Comparison of ENCODE assay signal across 9 mouse cellular contexts in the genomic region with DNA sequence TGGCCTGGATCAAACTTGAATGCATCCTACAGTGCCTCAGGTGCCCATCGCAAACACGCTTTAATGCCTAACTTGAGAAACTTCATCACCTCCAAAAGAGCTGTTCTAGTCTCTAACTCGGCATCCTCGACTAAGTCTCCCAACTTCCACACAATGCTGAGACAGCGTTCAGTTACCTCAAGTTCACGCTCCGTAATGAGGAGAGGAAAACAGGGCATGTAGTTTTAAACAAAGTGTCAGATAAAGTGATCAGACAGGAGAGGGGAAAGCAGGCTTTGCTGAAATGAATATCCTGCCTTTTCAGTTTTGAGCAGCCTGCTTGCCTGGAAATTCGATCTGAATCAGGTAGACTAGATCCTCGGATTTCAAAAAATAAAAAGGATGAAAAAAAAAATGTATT. TPM values are rescaled to one million over a fixed set of nuclear protein-coding genes. Genes with fewer than 3 reads are reported as not detected.
DNase-seq lines count a peak whose midpoint lies in the region; ATAC-seq and TF ChIP-seq lines count a peak whose summit lies in the region.
"Had no signal": no experiment of that assay in that cellular context is flagged by ENCODE, and none has a peak within 500 bp of the region (broad histone marks: within the 10 kb centered on the region; RNA-seq: fewer than 3 reads in every experiment).

No protein-coding gene starts in this region.

- TF ChIP-seq CTCF in kidney, postnatal 0 days (IDR thresholded peaks at IDR 0.05; ENCODE audit: low read depth): no peak

- H3K27me3 ChIP-seq in kidney, postnatal 0 days (ENCODE audit: insufficient read depth, low read length): no peaks in the 10 kb centered on the region
- no peaks in the 10 kb centered on the region for H3K27me3 ChIP-seq in embryonic facial prominence, embryonic 11.5 days (ENCODE audit: control insufficient read depth, insufficient read depth, low read length)
- H3K27me3 ChIP-seq in intestine, embryonic 14.5 days (replicated peaks; ENCODE audit: control insufficient read depth, insufficient read depth, low read length): no peaks in the 10 kb centered on the region

- WGBS in kidney, postnatal 0 days: 6% methylated on average over 9 of the region's 9 CpGs
- 18% methylated on average over 9 of the region's 9 CpGs for WGBS in embryonic facial prominence, embryonic 11.5 days
- 8% methylated on average over 9 of the region's 9 CpGs for WGBS in intestine, embryonic 14.5 days

- 0 out of 2 replicates have a peak, but pooled peaks cover 3% of the 10 kb centered on the region for H3K4me1 ChIP-seq in kidney, postnatal 0 days (replicated peaks; ENCODE audit: insufficient read depth, low read length)
- H3K4me1 ChIP-seq in embryonic facial prominence, embryonic 11.5 days (ENCODE audit: control insufficient read depth, insufficient read depth, low read length): no peaks in the 10 kb centered on the region
- peaks cover 8% of the 10 kb centered on the region; the same call in 1 of the 2 replicates for H3K4me1 ChIP-seq in intestine, embryonic 14.5 days (replicated peaks; ENCODE audit: control insufficient read depth, insufficient read depth, low read length)

- no peaks in the 10 kb centered on the region for H3K9me3 ChIP-seq in kidney, postnatal 0 days (replicated peaks; ENCODE audit: low read length)
- no peaks in the 10 kb centered on the region for H3K9me3 ChIP-seq in embryonic facial prominence, embryonic 11.5 days (replicated peaks; ENCODE audit: control insufficient read depth, low read length)
- H3K9me3 ChIP-seq in intestine, embryonic 14.5 days (ENCODE audit: control insufficient read depth, low read length): no peaks in the 10 kb centered on the region

- no peak overlapping the region for H3K27ac ChIP-seq in kidney, postnatal 0 days
- no peak overlapping the region for H3K27ac ChIP-seq in embryonic facial prominence, embryonic 11.5 days (replicated peaks; ENCODE audit: low read depth, low read length)
- peak overlapping the region; percentile 43; the same call in 1 of the 2 replicates for H3K27ac ChIP-seq in intestine, embryonic 14.5 days (ENCODE audit: low read depth)

- no peak for ATAC-seq in kidney, postnatal 0 days (replicated peaks; ENCODE audit: low FRiP score, low read depth)
- ATAC-seq in embryonic facial prominence, embryonic 11.5 days (replicated peaks; ENCODE audit: insufficient number of reproducible peaks, low FRiP score, low TSS enrichment, low read depth): no peak
- no peak for ATAC-seq in intestine, embryonic 14.5 days (replicated peaks; ENCODE audit: low FRiP score, low TSS enrichment, low read depth)

- H3K9ac ChIP-seq in kidney, postnatal 0 days (ENCODE audit: low read depth, low read length): peak overlapping the region; percentile 61
- peak overlapping the region; percentile 49 for H3K9ac ChIP-seq in embryonic facial prominence, embryonic 11.5 days (replicated peaks; ENCODE audit: low read length)
- peak overlapping the region; percentile 52 for H3K9ac ChIP-seq in intestine, embryonic 14.5 days (ENCODE audit: low read length)

- peak; percentile 6 for DNase-seq in kidney, postnatal 0 days (ENCODE audit: low spot score)
- no peak for DNase-seq in kidney, adult 11 months
- DNase-seq in embryonic facial prominence, embryonic 11.5 days (ENCODE audit: low spot score): no peak
- DNase-seq in intestine, embryonic 14.5 days (ENCODE audit: low spot score): no peak
- peak; percentile 29 for DNase-seq in naive thymus-derived CD4-positive, alpha-beta T cell, adult 2 months (ENCODE audit: low read depth)
- DNase-seq in thymus, postnatal 0 days (ENCODE audit: low spot score): no peak
- DNase-seq in cerebellum, postnatal 25 days: no peak
- DNase-seq in adrenal gland, adult 2 months: no peak

- 0 out of 2 replicates have a peak, but pooled peaks cover 13% of the 10 kb centered on the region for H3K36me3 ChIP-seq in kidney, postnatal 0 days (ENCODE audit: insufficient read depth, low read length)
- H3K36me3 ChIP-seq in embryonic facial prominence, embryonic 11.5 days (replicated peaks; ENCODE audit: control insufficient read depth, insufficient read depth, low read depth, low read length): no peaks in the 10 kb centered on the region; the same call in none of the 2 replicates
- peaks cover 30% of the 10 kb centered on the region for H3K36me3 ChIP-seq in intestine, embryonic 14.5 days (ENCODE audit: control insufficient read depth, insufficient read depth, low read length)

- H3K4me3 ChIP-seq in kidney, postnatal 0 days (replicated peaks; ENCODE audit: low read depth, low read length): peak overlapping the region; percentile 62
- peak overlapping the region; percentile 77 for H3K4me3 ChIP-seq in embryonic facial prominence, embryonic 11.5 days (ENCODE audit: low read depth, low read length)
- H3K4me3 ChIP-seq in intestine, embryonic 14.5 days (ENCODE audit: low read depth, low read length): peak overlapping the region; percentile 84

- H3K4me2 ChIP-seq in kidney, postnatal 0 days (ENCODE audit: low read length): peak overlapping the region; percentile 77
- peak overlapping the region; percentile 46 for H3K4me2 ChIP-seq in embryonic facial prominence, embryonic 11.5 days (ENCODE audit: low read depth, low read length)
- peak overlapping the region; percentile 62 for H3K4me2 ChIP-seq in intestine, embryonic 14.5 days (ENCODE audit: low read length)

RNA-seq across cellular contexts. Expression of gene Msmo1, which starts 1.0 kb away (rescaled TPM):
- polyA plus RNA-seq in kidney, postnatal 0 days (2015; fragmentation: Nextera tagmentation; extraction: Ambion mirVana): 87.4 and 91.2 TPM in 2 replicates
- 154 and 161 TPM in 2 replicates for polyA plus RNA-seq in embryonic facial prominence, embryonic 11.5 days (2014; fragmentation: Nextera tagmentation; extraction: Ambion mirVana)
- 184 and 220 TPM in 2 replicates for polyA plus RNA-seq in intestine, embryonic 14.5 days (2014; fragmentation: Nextera tagmentation; extraction: Ambion mirVana)
- 58.5 and 62.0 TPM in 2 replicates for polyA plus RNA-seq in thymus, postnatal 0 days (2015; fragmentation: Nextera tagmentation; extraction: Ambion mirVana)
- total RNA-seq in adrenal gland, adult 2 months (2021): 100 to 1,000 TPM; 213 to 344 TPM
- polyA plus RNA-seq in adrenal gland, adult 2 months (2012; rRNA removed): 19.4 and 34.0 TPM in 2 replicates

RNA-seq across cellular contexts. Expression of gene Cpe, which starts 39.7 kb away (rescaled TPM):
- polyA plus RNA-seq in kidney, postnatal 0 days (2015; fragmentation: Nextera tagmentation; extraction: Ambion mirVana): 100 and 115 TPM in 2 replicates
- polyA plus RNA-seq in embryonic facial prominence, embryonic 11.5 days (2014; fragmentation: Nextera tagmentation; extraction: Ambion mirVana): 165 and 175 TPM in 2 replicates
- 204 and 211 TPM in 2 replicates for polyA plus RNA-seq in intestine, embryonic 14.5 days (2014; fragmentation: Nextera tagmentation; extraction: Ambion mirVana)
- polyA plus RNA-seq in thymus, postnatal 0 days (2015; fragmentation: Nextera tagmentation; extraction: Ambion mirVana): 15.3 and 17.8 TPM in 2 replicates
- total RNA-seq in adrenal gland, adult 2 months (2021): 1,000 to 10,000 TPM in 1 of 2 experiments, 100 to 1,000 TPM in 1; 895 to 1,063 TPM
- 299 and 315 TPM in 2 replicates for polyA plus RNA-seq in adrenal gland, adult 2 months (2012; rRNA removed)
- total RNA-seq: hematopoietic stem cell, adult 5-6 weeks had no signal

Comparison
In these comparisons a context has a peak if more than half of its experiments do, and no peak if none do; other contexts are left out.
1. DNase-seq: peak in kidney, postnatal 0 days (single experiment) and naive thymus-derived CD4-positive, alpha-beta T cell, adult 2 months (single experiment); none in kidney, adult 11 months (single experiment), embryonic facial prominence, embryonic 11.5 days (single experiment), intestine, embryonic 14.5 days (single experiment), thymus, postnatal 0 days (single experiment), cerebellum, postnatal 25 days (0 of 2) and adrenal gland, adult 2 months (single experiment).
2. Peak in every context shown above with its lines, with median percentiles within 50 percentile points of each other: H3K4me2 ChIP-seq, H3K4me3 ChIP-seq and H3K9ac ChIP-seq.